Mouse (Mus musculus) forebrain, postnatal 0 days (tissue): ENCODE results near the gene Rara. TPM values are rescaled to one million over a fixed set of nuclear protein-coding genes. Genes with fewer than 3 reads are reported as not detected.

ENCODE experiments used
- ATAC-seq: fragments of 200-750 bp; cut with Nextera tagmentation; 2 replicates; pipeline ENCODE4 v1.8.0; 2017; ENCODE audit warnings: mild to moderate bottlenecking, moderate library complexity
- DNase-seq: peaks from one replicate; pipeline ENCODE4 v3.0.0-alpha.2; 2015
- H3K27ac ChIP-seq: fragments of 300-500 bp; sonication (generic); 2 replicates; pipeline ENCODE4 v1.5.1; 2014; ENCODE audit warnings: low read depth, mild to moderate bottlenecking, antibody characterized with exemption, low read length, moderate library complexity, mixed read lengths
- H3K27me3 ChIP-seq: fragments of 300-500 bp; sonication (generic); 2 replicates; pipeline ENCODE4 v1.6.1; 2014; ENCODE audit warnings: mild to moderate bottlenecking, low read length, mixed read lengths; ENCODE audit not compliant: insufficient read depth
- H3K36me3 ChIP-seq: fragments of 300-500 bp; sonication (generic); 2 replicates; pipeline ENCODE4 v1.6.1; 2014; ENCODE audit warnings: mild to moderate bottlenecking, moderate library complexity; ENCODE audit not compliant: insufficient read depth
- H3K4me1 ChIP-seq: fragments of 300-500 bp; sonication (generic); 2 replicates; pipeline ENCODE4 v1.6.1; 2014; ENCODE audit warnings: antibody characterized with exemption; ENCODE audit not compliant: insufficient read depth
- H3K4me2 ChIP-seq: fragments of 300-500 bp; sonication (generic); 2 replicates; pipeline ENCODE4 v1.6.1; 2014; ENCODE audit warnings: low read depth, mild to moderate bottlenecking, moderate library complexity
- H3K4me3 ChIP-seq: fragments of 300-500 bp; sonication (generic); 2 replicates; pipeline ENCODE4 v1.5.1; 2014; ENCODE audit warnings: low read depth, low read length, mixed read lengths
- H3K9ac ChIP-seq: fragments of 300-500 bp; sonication (generic); 2 replicates; pipeline ENCODE4 v1.6.1; 2014; ENCODE audit warnings: mild to moderate bottlenecking
- H3K9me3 ChIP-seq: fragments of 300-500 bp; sonication (generic); 2 replicates; pipeline ENCODE4 v1.6.1; 2016; ENCODE audit warnings: low read length
- CTCF ChIP-seq: sonication (generic); IDR thresholded peaks from 2 replicates; pipeline ENCODE4 v1.5.1; 2016; ENCODE audit warnings: antibody characterized with exemption, control low read depth, low read depth
- WGBS: fragments of 180-500 bp; shearing (Covaris S2); extraction: QIAGEN DNeasy Blood & Tissue Kit; methylation state at CpG from one replicate; pipeline ENCODE4 v1.1.7; 2014; 5-methylcytosine and 5-hydroxymethylcytosine counted together
- polyA plus RNA-seq: library from polyadenylated mRNA; unstranded; fragments of >200 nt; fragmentation: Nextera tagmentation; extraction: Ambion mirVana; gene quantifications from 2 replicates; pipeline ENCODE4 v1.2.1, GENCODE M21; 2015
- total RNA-seq: library from RNA; depleted of rRNA; stranded (reverse); fragments of >200 nt; gene quantifications from 2 replicates; pipeline ENCODE4 v1.2.3, GENCODE M21; 2014

Gene Rara
- total and polyA plus RNA-seq, 2 experiments from 2014 or later: 10.7 to 15.2 TPM

GRCm38 (mm10) chr11:98904577-98904976, 23.0 kb upstream of the Rara start:
- ATAC-seq (no peak), DNase-seq (no peak)
- Histone ChIP-seq H3K9ac (no peak overlapping the region), H3K4me1 (no peaks in the 10 kb centered on the region), H3K27me3 (no peaks in the 10 kb centered on the region), H3K9me3 (no peaks in the 10 kb centered on the region), H3K27ac (no peak overlapping the region), H3K4me2 (no peak overlapping the region), H3K36me3 (peaks cover 32% of the 10 kb centered on the region), H3K4me3 (no peak overlapping the region)
- TF ChIP-seq CTCF: no peak
- 92% methylated on average over 2 of the region's 2 CpGs for WGBS

GRCm38 (mm10) chr11:98905033-98905432, 22.6 kb upstream of the Rara start:
- no peak for ATAC-seq
- H3K9me3 ChIP-seq: no peaks in the 10 kb centered on the region
- H3K4me1 ChIP-seq: no peaks in the 10 kb centered on the region
- H3K27me3 ChIP-seq: no peaks in the 10 kb centered on the region
- no peak for TF ChIP-seq CTCF
- H3K4me3 ChIP-seq: no peak overlapping the region
- no peak for DNase-seq
- no peak overlapping the region for H3K27ac ChIP-seq
- H3K9ac ChIP-seq: no peak overlapping the region
- peaks cover 27% of the 10 kb centered on the region for H3K36me3 ChIP-seq
- H3K4me2 ChIP-seq: no peak overlapping the region
- 88% methylated on average over 7 of the region's 7 CpGs for WGBS

- TF ChIP-seq CTCF: no peak
- Histone ChIP-seq H3K27me3 (no peaks in the 10 kb centered on the region), H3K4me3 (no peak overlapping the region), H3K4me1 (no peaks in the 10 kb centered on the region), H3K36me3 (peaks cover 22% of the 10 kb centered on the region), H3K27ac (no peak overlapping the region), H3K9me3 (no peaks in the 10 kb centered on the region), H3K9ac (no peak overlapping the region), H3K4me2 (no peak overlapping the region)
- DNase-seq: no peak
- 89% methylated on average over 4 of the region's 4 CpGs for WGBS
- ATAC-seq: no peak
Measured at GRCm38 (mm10) chr11:98905583-98905982, 22.0 kb upstream of the Rara start.

GRCm38 (mm10) chr11:98907063-98907436, 20.6 kb upstream of the Rara start:
- no peak for DNase-seq
- H3K36me3 ChIP-seq: peaks cover 8% of the 10 kb centered on the region; the same call in 1 of the 2 replicates
- peak overlapping the region; percentile 26; the same call in 1 of the 2 replicates for H3K9ac ChIP-seq
- 55% methylated on average over 5 of the region's 5 CpGs for WGBS
- H3K4me3 ChIP-seq: peak overlapping the region; percentile 45
- ATAC-seq: no peak
- H3K27me3 ChIP-seq: no peaks in the 10 kb centered on the region
- TF ChIP-seq CTCF: no peak
- H3K9me3 ChIP-seq: no peaks in the 10 kb centered on the region
- H3K27ac ChIP-seq: peak overlapping the region; percentile 66
- H3K4me1 ChIP-seq: no peaks in the 10 kb centered on the region
- peak overlapping the region; percentile 90 for H3K4me2 ChIP-seq

GRCm38 (mm10) chr11:98907437-98908173, 20.0 kb upstream of the Rara start, which contains the start of gene Cdc6:
Gene Cdc6 (plus strand): TSS chr11:98907801.
- DNase-seq: peak; percentile 96
- no peak for TF ChIP-seq CTCF
- Histone ChIP-seq H3K4me3 (peak within 1 kb of the TSS; percentile 45), H3K27me3 (no peaks in the 10 kb centered on the region), H3K9ac (peak within 1 kb of the TSS; percentile 26; the same call in 1 of the 2 replicates), H3K9me3 (no peaks in the 10 kb centered on the region), H3K36me3 (peaks cover 8% of the 10 kb centered on the region; the same call in 1 of the 2 replicates), H3K27ac (peak within 1 kb of the TSS; percentile 66), H3K4me2 (peak within 1 kb of the TSS; percentile 90), H3K4me1 (no peaks in the 10 kb centered on the region)
- ATAC-seq: peak; percentile 98
- under 1% methylated on average over 49 of the region's 49 CpGs for WGBS

GRCm38 (mm10) chr11:98909654-98910053, 18.0 kb upstream of the Rara start:
- peaks cover 8% of the 10 kb centered on the region; the same call in 1 of the 2 replicates for H3K36me3 ChIP-seq
- no peak overlapping the region for H3K9ac ChIP-seq
- TF ChIP-seq CTCF: peak; percentile 76
- H3K27me3 ChIP-seq: no peaks in the 10 kb centered on the region
- DNase-seq (peak; percentile 81), ATAC-seq (no peak)
- H3K27ac ChIP-seq: no peak overlapping the region
- H3K9me3 ChIP-seq: no peaks in the 10 kb centered on the region
- H3K4me1 ChIP-seq: no peaks in the 10 kb centered on the region
- no peak overlapping the region for H3K4me2 ChIP-seq
- WGBS: 23% methylated on average over 6 of the region's 6 CpGs
- no peak overlapping the region for H3K4me3 ChIP-seq

GRCm38 (mm10) chr11:98910415-98910814, 17.2 kb upstream of the Rara start:
- WGBS: 95% methylated on average over 11 of the region's 11 CpGs
- Histone ChIP-seq H3K4me3 (no peak overlapping the region), H3K27ac (no peak overlapping the region), H3K9ac (no peak overlapping the region), H3K9me3 (no peaks in the 10 kb centered on the region), H3K4me1 (no peaks in the 10 kb centered on the region), H3K27me3 (no peaks in the 10 kb centered on the region), H3K4me2 (no peak overlapping the region), H3K36me3 (peaks cover 3% of the 10 kb centered on the region; the same call in 1 of the 2 replicates)
- DNase-seq: no peak
- no peak for ATAC-seq
- no peak for TF ChIP-seq CTCF
